Mouse (Mus musculus): Measurements from ENCODE around the gene Gm10320.

Gene Gm10320

GRCm38 (mm10) chr13:98503601-98504000 is 11.8 kb upstream of the Gm10320 start:
- DNase-seq (ENCODE audit: inconsistent ontology term), result peak; percentile 7

GRCm38 (mm10) chr13:98502813-98503341 is 11.1 kb upstream of the Gm10320 start:
- DNase-seq (ENCODE audit: inconsistent ontology term), result peak; percentile 11

DNA sequence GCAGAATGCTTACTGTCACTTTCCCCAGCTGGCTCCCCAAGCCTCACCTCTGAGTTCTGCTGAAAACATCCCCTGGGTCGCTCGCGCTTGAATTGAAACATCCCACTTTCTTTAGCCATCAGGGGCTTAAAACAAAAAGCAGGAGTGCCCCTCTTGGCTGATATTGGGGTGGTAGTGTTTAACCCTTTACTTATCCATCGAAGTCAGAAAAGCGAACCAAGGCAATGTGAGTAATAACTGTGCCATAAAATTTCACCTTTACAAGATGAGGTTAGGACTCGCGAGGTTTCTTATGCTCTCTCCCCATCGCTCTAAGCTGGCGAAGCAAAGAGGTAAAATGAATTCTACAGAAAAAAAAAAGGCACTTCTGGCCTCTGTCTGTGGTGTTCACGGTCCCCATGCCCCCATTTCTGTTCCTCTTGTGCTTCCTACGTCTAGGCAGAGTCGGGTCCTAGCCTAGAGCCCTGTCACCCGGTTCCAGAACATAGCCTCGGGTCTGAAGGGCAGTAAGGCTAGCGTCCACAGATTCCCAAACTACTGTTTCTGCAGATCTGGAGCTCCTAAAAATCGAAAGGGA is 10.5 kb upstream of the Gm10320 start:
- no peak for DNase-seq (ENCODE audit: inconsistent ontology term)

GRCm38 (mm10) chr13:98501321-98501720 is 9.5 kb upstream of the Gm10320 start:
- no peak for DNase-seq (ENCODE audit: inconsistent ontology term)

DNA sequence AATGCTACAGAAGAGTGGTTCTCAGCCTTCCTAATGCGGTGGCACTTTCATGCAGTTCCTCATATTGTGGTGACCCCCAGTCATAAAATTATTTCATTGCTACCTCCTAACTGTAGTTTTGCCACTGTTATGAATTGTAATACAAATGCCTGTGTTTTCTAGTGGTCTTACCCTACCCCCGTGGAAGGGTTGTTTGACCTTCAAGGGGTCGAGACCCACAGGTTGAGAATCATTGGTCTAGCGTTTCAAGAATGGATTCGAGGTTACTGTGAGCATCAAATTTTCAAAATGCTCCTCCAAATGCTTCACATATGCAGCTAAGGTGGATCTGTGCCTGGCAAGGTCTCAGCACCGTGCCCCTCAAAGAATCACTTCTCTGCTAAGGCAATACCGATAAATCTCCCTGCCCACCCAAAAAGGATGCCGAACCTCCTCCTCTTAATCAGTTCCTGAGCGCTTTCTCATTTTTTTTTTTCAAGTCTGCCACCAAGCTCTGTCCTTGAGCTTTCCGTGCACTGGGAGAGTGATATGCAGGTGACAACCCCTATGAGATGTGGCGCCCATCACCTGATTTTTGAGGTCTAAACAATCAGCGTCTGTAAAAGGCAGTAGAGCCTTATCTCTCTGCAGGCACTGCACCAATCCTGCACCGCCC is 8.8 kb upstream of the Gm10320 start:
- no peak for DNase-seq (ENCODE audit: inconsistent ontology term)

- no peak for DNase-seq (ENCODE audit: inconsistent ontology term)
Observed at GRCm38 (mm10) chr13:98498561-98498960, 6.8 kb upstream of the Gm10320 start.

DNA sequence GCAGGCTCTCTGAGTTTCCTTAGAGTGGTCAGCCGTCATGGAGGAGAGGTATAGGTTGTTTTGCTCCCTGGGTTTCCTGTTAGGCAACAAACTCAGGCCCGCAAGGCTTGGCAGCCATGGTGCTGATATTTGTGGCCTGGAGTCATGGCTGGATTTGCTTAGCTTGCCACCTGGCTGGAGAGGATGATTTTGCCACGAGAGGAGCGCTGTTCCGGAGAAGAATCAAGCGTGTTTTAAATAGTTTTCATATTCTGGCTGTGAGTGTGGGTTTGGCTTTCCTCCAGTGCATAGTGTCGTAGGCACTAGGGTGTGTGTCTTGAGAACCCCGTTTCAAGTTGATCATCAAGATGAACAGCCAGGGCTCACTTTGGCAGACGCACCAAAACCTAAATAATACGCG is 6.3 kb upstream of the Gm10320 start:
- DNase-seq (ENCODE audit: inconsistent ontology term), result peak; percentile 57

- peak; percentile 96 for DNase-seq (ENCODE audit: inconsistent ontology term)
Observed at GRCm38 (mm10) chr13:98496917-98497870, 5.4 kb upstream of the Gm10320 start.

DNA sequence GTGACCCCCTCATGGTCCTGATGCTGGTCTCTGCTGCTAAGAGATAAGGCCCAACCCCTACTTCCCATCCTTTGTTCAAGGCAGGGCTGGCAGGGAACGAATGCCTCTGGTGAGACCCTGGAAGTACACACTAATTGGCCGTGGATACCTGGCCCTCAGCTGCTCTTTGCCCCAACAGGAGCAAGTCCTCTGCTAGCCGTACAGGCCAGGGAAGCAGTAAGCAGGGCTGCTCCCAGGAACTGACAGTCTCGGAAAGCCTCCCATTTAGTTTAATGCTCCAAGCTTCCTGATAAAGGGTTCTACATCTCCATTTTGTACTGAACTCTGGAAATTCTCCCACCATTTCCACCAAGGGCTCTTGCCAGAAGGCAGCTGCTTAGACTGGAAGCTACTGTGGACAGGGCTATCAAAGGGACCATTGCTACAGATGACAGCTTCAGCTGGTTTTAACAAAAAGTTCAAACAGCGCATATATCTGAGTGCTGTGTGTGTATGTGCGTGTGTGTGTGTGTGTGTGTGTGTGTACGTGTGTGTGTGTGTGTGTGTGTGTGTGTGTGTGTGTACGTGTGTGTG is 2.8 kb upstream of the Gm10320 start:
- DNase-seq (ENCODE audit: inconsistent ontology term), result no peak

DNA sequence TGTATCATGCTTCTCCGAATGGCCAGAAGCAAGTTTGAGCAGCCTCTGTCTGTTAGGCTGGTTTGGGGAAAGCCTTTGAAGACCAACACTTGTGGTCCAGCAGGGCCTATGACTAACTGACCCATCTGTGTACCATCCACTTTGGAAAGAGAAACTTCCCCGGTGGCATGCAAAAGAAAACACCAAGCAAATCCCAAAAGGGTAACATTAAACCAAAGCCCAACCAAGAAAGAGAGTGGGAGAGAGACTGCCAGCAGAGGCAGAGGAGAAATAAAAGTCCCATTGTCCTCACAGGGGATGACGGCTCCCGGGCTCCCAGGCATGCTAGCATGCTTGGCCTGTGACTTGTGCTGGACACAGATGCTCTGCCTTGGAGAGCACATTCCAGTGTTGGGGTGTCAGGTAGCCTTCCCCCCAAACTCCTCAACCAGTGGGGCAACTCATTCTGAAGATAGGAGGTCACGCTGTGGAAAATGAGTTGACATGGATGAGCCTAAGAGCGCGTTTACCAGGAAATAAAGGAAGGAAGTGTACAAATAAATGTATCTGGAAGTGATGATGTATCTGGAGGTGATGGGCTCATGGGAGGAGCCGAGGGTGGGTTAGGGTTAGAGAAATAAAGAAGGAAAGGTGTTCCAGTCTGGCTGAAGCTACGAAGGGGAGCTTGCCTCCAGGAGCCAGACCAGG is 911 bp upstream of the Gm10320 start:
- peak; percentile 93 for DNase-seq (ENCODE audit: inconsistent ontology term)

GRCm38 (mm10) chr13:98486726-98487125 is 5.1 kb downstream of the Gm10320 start:
- no peak for DNase-seq (ENCODE audit: inconsistent ontology term)

DNA sequence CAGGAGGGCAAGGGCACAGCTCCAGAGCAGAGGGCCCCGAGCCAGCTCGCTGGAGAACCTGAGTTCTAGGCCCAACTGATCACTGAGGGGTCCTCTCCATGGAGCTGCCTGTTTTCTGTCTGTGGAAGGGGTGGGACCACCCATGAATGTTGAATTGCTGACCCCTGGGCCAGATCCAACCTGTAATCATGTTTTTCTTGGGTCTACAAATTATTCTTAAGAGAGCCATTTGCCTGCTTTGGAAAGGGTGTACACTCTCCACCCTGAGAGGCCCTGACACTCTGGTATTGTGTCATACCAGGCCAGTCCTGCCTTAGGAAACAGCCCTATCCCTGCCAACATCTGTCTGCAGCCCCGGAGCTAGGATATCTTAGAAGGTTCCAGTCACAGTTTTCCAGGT is 5.6 kb downstream of the Gm10320 start:
- no peak for DNase-seq (ENCODE audit: inconsistent ontology term)

DNA sequence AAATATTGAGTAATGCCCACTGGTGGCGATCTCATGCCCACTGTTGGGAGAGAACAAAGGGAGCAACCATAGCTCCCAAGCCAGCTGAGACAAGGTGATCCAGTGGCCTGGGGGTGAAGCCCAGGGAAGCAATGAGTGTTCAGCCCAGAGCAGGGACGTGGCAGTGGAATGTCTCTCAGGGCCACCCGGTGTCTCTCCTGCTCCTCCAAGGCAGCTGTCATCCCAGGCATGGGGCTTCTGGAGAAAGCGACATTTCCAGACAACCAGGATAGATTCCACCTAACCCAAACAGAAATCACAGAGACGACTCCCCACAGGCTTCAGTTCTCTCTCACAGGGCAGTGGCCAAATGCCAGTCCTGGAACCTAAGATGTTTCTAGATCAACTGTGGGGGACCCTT is 6.4 kb downstream of the Gm10320 start:
- no peak for DNase-seq (ENCODE audit: inconsistent ontology term)

DNA sequence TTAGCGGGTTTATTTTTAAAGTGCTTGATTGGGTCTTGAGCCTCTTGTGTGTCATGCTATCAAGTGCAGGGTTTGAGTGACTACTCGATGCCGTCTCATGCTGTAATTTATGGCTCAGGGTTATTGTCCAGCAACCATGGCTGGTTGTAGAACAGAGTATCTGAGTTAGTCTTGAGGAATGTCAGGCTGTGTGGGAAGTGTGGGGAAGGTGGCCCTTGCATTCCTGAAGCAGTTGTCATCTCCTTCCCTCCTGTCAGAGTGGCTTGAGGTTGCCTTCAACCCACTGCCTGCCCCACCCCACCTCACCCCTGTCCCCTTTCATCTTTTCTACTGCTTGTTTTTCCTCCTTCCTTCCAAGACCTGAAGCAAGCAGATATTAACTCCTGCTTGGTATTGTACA is 13.8 kb downstream of the Gm10320 start:
- DNase-seq (ENCODE audit: inconsistent ontology term), result peak; percentile 72

GRCm38 (mm10) chr13:98476839-98477495 is 14.8 kb downstream of the Gm10320 start:
- DNase-seq (ENCODE audit: inconsistent ontology term), result no peak

GRCm38 (mm10) chr13:98476175-98476838 is 15.5 kb downstream of the Gm10320 start:
- no peak for DNase-seq (ENCODE audit: inconsistent ontology term)

DNA sequence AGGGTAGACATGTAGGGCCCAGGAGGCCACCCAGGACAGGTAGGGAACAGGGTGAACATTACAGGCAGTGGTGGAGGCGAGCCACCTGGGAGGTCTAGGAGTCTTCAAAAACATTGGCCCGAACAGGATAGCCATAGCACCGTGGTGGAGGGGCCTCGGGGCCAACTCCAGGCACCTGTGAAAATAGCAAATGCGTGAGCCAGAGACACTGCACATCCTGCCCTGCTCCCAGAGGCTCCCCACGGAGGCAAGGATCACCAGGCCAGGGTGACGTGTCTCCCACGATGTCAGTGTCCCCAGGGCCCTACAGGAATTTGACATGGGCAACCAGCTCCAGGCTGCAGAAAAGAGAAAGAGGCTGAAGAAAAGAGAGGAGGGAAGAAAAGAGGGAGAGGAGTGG is 16.1 kb downstream of the Gm10320 start:
- DNase-seq (ENCODE audit: inconsistent ontology term), result no peak

DNA sequence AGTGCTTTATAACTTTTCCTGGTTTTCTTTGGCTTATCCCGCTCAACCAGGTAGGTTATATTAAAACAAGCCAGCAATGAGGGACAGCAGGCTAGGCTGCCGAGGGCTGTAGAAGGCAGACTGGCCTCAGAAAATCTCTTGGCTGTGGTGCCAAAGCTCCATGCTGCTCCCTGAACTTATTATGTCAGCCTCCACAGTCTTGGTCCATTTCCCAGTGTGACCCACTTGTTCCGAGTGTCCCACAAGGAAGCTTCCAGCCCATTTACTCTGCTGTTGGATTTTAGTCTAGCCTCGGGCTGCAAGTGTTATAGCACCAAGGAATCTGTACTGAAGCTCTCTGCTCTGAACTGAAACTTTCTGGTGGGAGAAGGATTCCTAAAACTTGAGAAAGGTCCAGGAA is 18.8 kb downstream of the Gm10320 start:
- DNase-seq (ENCODE audit: inconsistent ontology term), result peak; percentile 60

GRCm38 (mm10) chr13:98471756-98472155 is 20.0 kb downstream of the Gm10320 start:
- DNase-seq (ENCODE audit: inconsistent ontology term), result no peak

GRCm38 (mm10) chr13:98470321-98470720 is 21.5 kb downstream of the Gm10320 start:
- DNase-seq (ENCODE audit: inconsistent ontology term), result no peak
